Mouse (Mus musculus): ENCODE measurements at regions not wholly inside any gene's neighbourhood (a gene's known extent, or its start where the extent isn't known, plus 50 kb on each side); places are given as distances from the start of the nearest gene placed in this dataset.
A peak's percentile ranks its signal among the peaks of the same experiment; 100 is the strongest.
"Not testable (repeated sequence)": the region's sequence is repeated elsewhere in the genome, so short reads cannot be mapped to it uniquely, and the experiment has no call there.

- no peak for ATAC-seq (ENCODE audit: low FRiP score, low TSS enrichment)
- no peak overlapping the region for H3K4me2 ChIP-seq (replicated peaks; ENCODE audit: low read depth, low read length)
- no peaks in the 10 kb centered on the region for H3K4me1 ChIP-seq (ENCODE audit: insufficient read depth, low read length)
- WGBS: 81% methylated on average over 6 of the region's 6 CpGs
- 0 out of 2 replicates have a peak, but pooled peaks cover 2% of the 10 kb centered on the region for H3K9me3 ChIP-seq (ENCODE audit: low read length)
- no peak overlapping the region for H3K27ac ChIP-seq (ENCODE audit: low read length)
- H3K4me3 ChIP-seq (ENCODE audit: low read length): no peak overlapping the region
- H3K27me3 ChIP-seq (ENCODE audit: insufficient read depth, low read length): no peaks in the 10 kb centered on the region
- no peaks in the 10 kb centered on the region for H3K36me3 ChIP-seq (ENCODE audit: insufficient read depth, low read length)
- no peak overlapping the region for H3K9ac ChIP-seq (replicated peaks; ENCODE audit: low read length)
Observed at GRCm38 (mm10) chr6:82143496-82143895, 102.7 kb downstream of the Eva1a start.

- Histone ChIP-seq H3K27ac (ENCODE audit: low read length) (no peak overlapping the region), H3K9me3 (ENCODE audit: low read length) (no peaks in the 10 kb centered on the region), H3K36me3 (ENCODE audit: insufficient read depth, low read length) (no peaks in the 10 kb centered on the region), H3K27me3 (ENCODE audit: insufficient read depth, low read length) (no peaks in the 10 kb centered on the region), H3K4me1 (ENCODE audit: insufficient read depth, low read length) (no peaks in the 10 kb centered on the region), H3K4me2 (replicated peaks; ENCODE audit: low read depth, low read length) (no peak overlapping the region), H3K4me3 (ENCODE audit: low read length) (no peak overlapping the region), H3K9ac (replicated peaks; ENCODE audit: low read length) (no peak overlapping the region)
- no peak for ATAC-seq (ENCODE audit: low FRiP score, low TSS enrichment)
- WGBS: 79% methylated on average over 2 of the region's 2 CpGs
Observed at GRCm38 (mm10) chr6:82150051-82150450, 109.2 kb downstream of the Eva1a start.

GRCm38 (mm10) chr6:82170349-82171080, 129.7 kb downstream of the Eva1a start:
- ATAC-seq (ENCODE audit: low FRiP score, low TSS enrichment): peak; percentile 97
- Histone ChIP-seq H3K4me1 (ENCODE audit: insufficient read depth, low read length) (0 out of 2 replicates have a peak, but pooled peaks cover 4% of the 10 kb centered on the region), H3K4me3 (ENCODE audit: low read length) (no peak overlapping the region), H3K4me2 (replicated peaks; ENCODE audit: low read depth, low read length) (no peak overlapping the region), H3K9ac (replicated peaks; ENCODE audit: low read length) (no peak overlapping the region), H3K27ac (ENCODE audit: low read length) (0 out of 2 replicates have a peak overlapping the region, but pooled peaks have one; percentile 61), H3K36me3 (ENCODE audit: insufficient read depth, low read length) (no peaks in the 10 kb centered on the region), H3K27me3 (ENCODE audit: insufficient read depth, low read length) (no peaks in the 10 kb centered on the region), H3K9me3 (ENCODE audit: low read length) (no peaks in the 10 kb centered on the region)
- WGBS: 25% methylated on average over 5 of the region's 5 CpGs

GRCm38 (mm10) chr6:82174943-82175342, 134.1 kb downstream of the Eva1a start:
- H3K27ac ChIP-seq (ENCODE audit: low read length): no peak overlapping the region
- ATAC-seq (ENCODE audit: low FRiP score, low TSS enrichment): no peak
- no peaks in the 10 kb centered on the region for H3K9me3 ChIP-seq (ENCODE audit: low read length)
- no peaks in the 10 kb centered on the region for H3K36me3 ChIP-seq (ENCODE audit: insufficient read depth, low read length)
- 66% methylated on average over 2 of the region's 2 CpGs for WGBS
- 0 out of 2 replicates have a peak, but pooled peaks cover 4% of the 10 kb centered on the region for H3K4me1 ChIP-seq (ENCODE audit: insufficient read depth, low read length)
- H3K27me3 ChIP-seq (ENCODE audit: insufficient read depth, low read length): no peaks in the 10 kb centered on the region
- H3K4me2 ChIP-seq (replicated peaks; ENCODE audit: low read depth, low read length): no peak overlapping the region
- H3K9ac ChIP-seq (replicated peaks; ENCODE audit: low read length): no peak overlapping the region
- H3K4me3 ChIP-seq (ENCODE audit: low read length): no peak overlapping the region

- ATAC-seq (ENCODE audit: low FRiP score, low TSS enrichment): no peak
- no peaks in the 10 kb centered on the region for H3K36me3 ChIP-seq (ENCODE audit: insufficient read depth, low read length)
- 88% methylated on average over 7 of the region's 7 CpGs for WGBS
Observed at GRCm38 (mm10) chr6:82200130-82200529, 159.3 kb downstream of the Eva1a start.

GRCm38 (mm10) chr6:82204821-82205566, 164.2 kb downstream of the Eva1a start:
- 68% methylated on average over 8 of the region's 8 CpGs for WGBS
- no peak overlapping the region for H3K9ac ChIP-seq (replicated peaks; ENCODE audit: low read length)
- H3K4me3 ChIP-seq (ENCODE audit: low read length): no peak overlapping the region
- H3K4me1 ChIP-seq (ENCODE audit: insufficient read depth, low read length): no peaks in the 10 kb centered on the region
- ATAC-seq (ENCODE audit: low FRiP score, low TSS enrichment): no peak
- H3K27ac ChIP-seq (ENCODE audit: low read length): no peak overlapping the region
- H3K27me3 ChIP-seq (ENCODE audit: insufficient read depth, low read length): no peaks in the 10 kb centered on the region
- no peak overlapping the region for H3K4me2 ChIP-seq (replicated peaks; ENCODE audit: low read depth, low read length)
- H3K9me3 ChIP-seq (ENCODE audit: low read length): no peaks in the 10 kb centered on the region
- H3K36me3 ChIP-seq (ENCODE audit: insufficient read depth, low read length): no peaks in the 10 kb centered on the region

More at GRCm38 (mm10) chr6:82200130-82200529, 159.3 kb downstream of the Eva1a start:
- Histone ChIP-seq H3K4me1 (ENCODE audit: insufficient read depth, low read length) (no peaks in the 10 kb centered on the region), H3K27me3 (ENCODE audit: insufficient read depth, low read length) (no peaks in the 10 kb centered on the region), H3K4me2 (replicated peaks; ENCODE audit: low read depth, low read length) (no peak overlapping the region), H3K9ac (replicated peaks; ENCODE audit: low read length) (no peak overlapping the region), H3K4me3 (ENCODE audit: low read length) (no peak overlapping the region), H3K9me3 (ENCODE audit: low read length) (no peaks in the 10 kb centered on the region), H3K27ac (ENCODE audit: low read length) (no peak overlapping the region)

- H3K36me3 ChIP-seq (ENCODE audit: insufficient read depth, low read length): no peaks in the 10 kb centered on the region
- H3K9me3 ChIP-seq (ENCODE audit: low read length): no peaks in the 10 kb centered on the region; the same call in 1 of the 2 replicates
- no peak overlapping the region for H3K9ac ChIP-seq (replicated peaks; ENCODE audit: low read length)
- H3K27me3 ChIP-seq (ENCODE audit: insufficient read depth, low read length): no peaks in the 10 kb centered on the region
- ATAC-seq (ENCODE audit: low FRiP score, low TSS enrichment): no peak
- H3K4me3 ChIP-seq (ENCODE audit: low read length): no peak overlapping the region
- WGBS: 31% methylated on average over 5 of the region's 5 CpGs
- H3K27ac ChIP-seq (ENCODE audit: low read length): no peak overlapping the region
- no peaks in the 10 kb centered on the region for H3K4me1 ChIP-seq (ENCODE audit: insufficient read depth, low read length)
- no peak overlapping the region for H3K4me2 ChIP-seq (replicated peaks; ENCODE audit: low read depth, low read length)
Observed at GRCm38 (mm10) chr6:82237834-82238233, 164.3 kb upstream of the Tacr1 start.

- Histone ChIP-seq H3K4me2 (replicated peaks; ENCODE audit: low read depth, low read length) (no peak overlapping the region), H3K27me3 (ENCODE audit: insufficient read depth, low read length) (no peaks in the 10 kb centered on the region), H3K27ac (ENCODE audit: low read length) (no peak overlapping the region), H3K9me3 (ENCODE audit: low read length) (no peaks in the 10 kb centered on the region), H3K36me3 (ENCODE audit: insufficient read depth, low read length) (no peaks in the 10 kb centered on the region), H3K4me3 (ENCODE audit: low read length) (no peak overlapping the region), H3K4me1 (ENCODE audit: insufficient read depth, low read length) (no peaks in the 10 kb centered on the region), H3K9ac (replicated peaks; ENCODE audit: low read length) (no peak overlapping the region)
- ATAC-seq (ENCODE audit: low FRiP score, low TSS enrichment): no peak
- WGBS: 50% methylated on average over 7 of the region's 7 CpGs
Observed at GRCm38 (mm10) chr6:82240584-82241245, 161.4 kb upstream of the Tacr1 start.

- not testable (repeated sequence) for H3K27me3 ChIP-seq (ENCODE audit: insufficient read depth, low read length); H3K9me3 ChIP-seq (ENCODE audit: low read length); H3K9ac ChIP-seq (replicated peaks; ENCODE audit: low read length); H3K27ac ChIP-seq (ENCODE audit: low read length); H3K4me1 ChIP-seq (ENCODE audit: insufficient read depth, low read length); ATAC-seq (ENCODE audit: low FRiP score, low TSS enrichment); H3K36me3 ChIP-seq (ENCODE audit: insufficient read depth, low read length); H3K4me2 ChIP-seq (replicated peaks; ENCODE audit: low read depth, low read length); H3K4me3 ChIP-seq (ENCODE audit: low read length)
- WGBS: 58% methylated on average over 1 of the region's 1 CpGs
Observed at GRCm38 (mm10) chr6:82247652-82248051, 154.5 kb upstream of the Tacr1 start.

Data from kidney, embryonic 16.5 days (tissue).